Mouse (Mus musculus) ES-Bruce4 (cell line): ENCODE data around the gene Syvn1. TPM values are rescaled to one million over a fixed set of nuclear protein-coding genes. Genes with fewer than 3 reads are reported as not detected.

ENCODE experiments used
- H3K27ac ChIP-seq: 2 replicates; pipeline ENCODE4 v1.5.1; 2012; ENCODE audit warnings: low read length, inconsistent platforms; ENCODE audit not compliant: insufficient read depth
- H3K27me3 ChIP-seq: 2 replicates; pipeline ENCODE4 v1.6.1; 2012; ENCODE audit warnings: mild to moderate bottlenecking, low read length, inconsistent platforms; ENCODE audit not compliant: control insufficient read depth, poor library complexity, insufficient read depth, severe bottlenecking
- H3K36me3 ChIP-seq: 2 replicates; pipeline ENCODE4 v1.6.1; 2012; ENCODE audit warnings: inconsistent platforms, mild to moderate bottlenecking, low read length, moderate library complexity; ENCODE audit not compliant: control insufficient read depth, poor library complexity, insufficient read depth, severe bottlenecking
- H3K4me1 ChIP-seq: one replicate; pipeline ENCODE4 v1.8.1; 2011; ENCODE audit warnings: low read length; ENCODE audit not compliant: control insufficient read depth, insufficient read depth
- H3K4me3 ChIP-seq: 2 replicates; pipeline ENCODE4 v1.5.1; 2011; ENCODE audit warnings: low read depth, mild to moderate bottlenecking, low read length
- H3K9ac ChIP-seq: 2 replicates; pipeline ENCODE4 v1.6.1; 2012; ENCODE audit warnings: low read depth, mild to moderate bottlenecking, inconsistent platforms; ENCODE audit not compliant: poor library complexity, severe bottlenecking
- H3K9me3 ChIP-seq: replicated peaks from 2 replicates; pipeline ENCODE4 v1.6.1; 2012; ENCODE audit warnings: mild to moderate bottlenecking, low read length, inconsistent platforms; ENCODE audit not compliant: control insufficient read depth, poor library complexity, insufficient read depth, severe bottlenecking
- CTCF ChIP-seq: IDR thresholded peaks from one replicate; pipeline ENCODE4 v1.8.1; 2011; ENCODE audit warnings: low read depth, low read length
- EP300 ChIP-seq: IDR thresholded peaks from 2 replicates; pipeline ENCODE4 v1.6.1; 2011; ENCODE audit warnings: low read depth, low read length; ENCODE audit not compliant: insufficient read depth
- POLR2A ChIP-seq: IDR thresholded peaks from one replicate; pipeline ENCODE4 v1.8.1; 2011; ENCODE audit warnings: low read length; ENCODE audit not compliant: insufficient read depth
- polyA plus RNA-seq: library from polyadenylated mRNA; stranded (reverse); fragments of >200 nt; gene quantifications from 2 replicates; pipeline ENCODE4 v1.2.4, GENCODE M21; 2011; ENCODE audit warnings: low read depth; ENCODE audit not compliant: missing spikeins, insufficient read depth, insufficient read length

The Syvn1 gene
- polyA plus RNA-seq = 16.4 and 18.6 TPM in 2 replicates

- Histone ChIP-seq H3K9ac (peak within 1 kb of the TSS; percentile 92), H3K4me1 (no peaks in the 10 kb centered on the region), H3K27ac (peak within 1 kb of the TSS; percentile 66), H3K36me3 (peaks cover 26% of the 10 kb centered on the region), H3K4me3 (peak within 1 kb of the TSS; percentile 95), H3K27me3 (no peaks in the 10 kb centered on the region), H3K9me3 (no peaks in the 10 kb centered on the region)
- TF ChIP-seq EP300 (0 out of 2 replicates have a peak, but pooled peaks have one; percentile 19), POLR2A (peak; percentile 58), CTCF (no peak)
Measured at GRCm38 (mm10) chr19:6046294-6047153, at the start of gene Syvn1. Gene Syvn1 (plus strand): TSS chr19:6046576.

- H3K4me3 ChIP-seq = no peak overlapping the region
- H3K9ac ChIP-seq = no peak overlapping the region
- H3K9me3 ChIP-seq = no peaks in the 10 kb centered on the region
- H3K4me1 ChIP-seq = no peaks in the 10 kb centered on the region
- H3K27me3 ChIP-seq = no peaks in the 10 kb centered on the region
- H3K36me3 ChIP-seq = no peaks in the 10 kb centered on the region
- peak; percentile 43 for TF ChIP-seq CTCF
- no peak for TF ChIP-seq POLR2A
- no peak for TF ChIP-seq EP300
- no peak overlapping the region for H3K27ac ChIP-seq
Measured at GRCm38 (mm10) chr19:5998180-5998579, 48.2 kb upstream of the Syvn1 start.

GRCm38 (mm10) chr19:5999969-6000368 is 46.4 kb upstream of the Syvn1 start:
- Histone ChIP-seq H3K27me3 (no peaks in the 10 kb centered on the region), H3K9me3 (no peaks in the 10 kb centered on the region), H3K4me1 (no peaks in the 10 kb centered on the region), H3K36me3 (no peaks in the 10 kb centered on the region), H3K27ac (no peak overlapping the region), H3K4me3 (no peak overlapping the region), H3K9ac (no peak overlapping the region)
- TF ChIP-seq CTCF (peak; percentile 5), EP300 (no peak)

GRCm38 (mm10) chr19:6005541-6005940 is 40.8 kb upstream of the Syvn1 start:
- Histone ChIP-seq H3K27ac (no peak overlapping the region), H3K4me1 (peaks cover 2% of the 10 kb centered on the region), H3K9me3 (no peaks in the 10 kb centered on the region), H3K4me3 (no peak overlapping the region), H3K36me3 (no peaks in the 10 kb centered on the region), H3K9ac (no peak overlapping the region), H3K27me3 (no peaks in the 10 kb centered on the region)
- TF ChIP-seq POLR2A (no peak), EP300 (no peak), CTCF (no peak)

- H3K27me3 ChIP-seq = no peaks in the 10 kb centered on the region
Measured at GRCm38 (mm10) chr19:6007013-6007412, 39.4 kb upstream of the Syvn1 start.

GRCm38 (mm10) chr19:6009137-6009536 is 37.2 kb upstream of the Syvn1 start:
- TF ChIP-seq CTCF (no peak), EP300 (no peak), POLR2A (no peak)
- peak overlapping the region; percentile 38 for H3K27ac ChIP-seq
- H3K4me3 ChIP-seq = 0 out of 2 replicates have a peak overlapping the region, but pooled peaks have one; percentile 5
- H3K9ac ChIP-seq = no peak overlapping the region
- H3K4me1 ChIP-seq = peaks cover 2% of the 10 kb centered on the region
- H3K36me3 ChIP-seq = no peaks in the 10 kb centered on the region
- no peaks in the 10 kb centered on the region for H3K9me3 ChIP-seq
- H3K27me3 ChIP-seq = no peaks in the 10 kb centered on the region

More at GRCm38 (mm10) chr19:6007013-6007412, 39.4 kb upstream of the Syvn1 start:
- H3K4me1 ChIP-seq = peaks cover 2% of the 10 kb centered on the region
- no peak overlapping the region for H3K27ac ChIP-seq
- no peak overlapping the region for H3K4me3 ChIP-seq
- no peaks in the 10 kb centered on the region for H3K9me3 ChIP-seq
- no peak overlapping the region for H3K9ac ChIP-seq
- TF ChIP-seq POLR2A (no peak), EP300 (no peak)
- no peaks in the 10 kb centered on the region for H3K36me3 ChIP-seq
